Comparison of ENCODE assay signal across 26 mouse cellular contexts in the genomic region with DNA sequence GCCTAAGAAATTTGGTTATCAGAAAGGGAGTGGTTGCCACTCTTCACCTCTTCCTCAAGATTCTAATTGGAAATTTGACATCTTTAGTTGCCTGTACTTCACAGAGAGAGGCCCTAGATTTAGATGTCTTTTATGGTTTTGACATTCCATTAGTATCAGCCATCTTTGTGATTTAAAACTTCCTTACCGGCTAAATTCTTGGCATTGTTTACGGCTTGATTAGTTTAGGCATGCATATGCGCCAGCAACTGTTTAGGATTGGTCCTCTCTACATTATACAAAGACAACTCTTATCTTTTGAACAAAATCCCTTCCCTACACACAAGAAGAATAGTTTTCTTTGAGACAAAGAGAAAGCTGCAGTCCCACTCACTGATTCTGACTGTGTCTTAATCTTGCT.
DNase-seq lines count a peak whose midpoint lies in the region; ATAC-seq and TF ChIP-seq lines count a peak whose summit lies in the region.
"Had no signal": no experiment of that assay in that cellular context is flagged by ENCODE, and none has a peak within 500 bp of the region (broad histone marks: within the 10 kb centered on the region; RNA-seq: fewer than 3 reads in every experiment).

No protein-coding gene starts in this region.

- peaks cover 5% of the 10 kb centered on the region; the same call in 1 of the 2 replicates for H3K9me3 ChIP-seq in kidney, embryonic 16.5 days (ENCODE audit: low read length)
- peaks cover 7% of the 10 kb centered on the region for H3K9me3 ChIP-seq in ES-Bruce4 (replicated peaks; ENCODE audit: control insufficient read depth, insufficient read depth, low read length, poor library complexity, severe bottlenecking)
- H3K9me3 ChIP-seq: heart, embryonic 10.5 days had no signal

- no peaks in the 10 kb centered on the region for H3K27me3 ChIP-seq in kidney, embryonic 16.5 days (ENCODE audit: insufficient read depth, low read length)
- H3K27me3 ChIP-seq in ES-Bruce4 (ENCODE audit: control insufficient read depth, insufficient read depth, low read length, poor library complexity, severe bottlenecking) = no peaks in the 10 kb centered on the region
- H3K27me3 ChIP-seq: embryonic facial prominence, embryonic 12.5 days; embryonic facial prominence, embryonic 15.5 days; heart, embryonic 13.5 days had no signal

- no peak; the same call in 1 of the 2 replicates for ATAC-seq in kidney, embryonic 16.5 days (ENCODE audit: low FRiP score, low TSS enrichment)
- ATAC-seq: forebrain, embryonic 14.5 days; forebrain, postnatal 0 days; hindbrain, postnatal 0 days had no signal

- no peak overlapping the region for H3K4me3 ChIP-seq in gastrocnemius, adult 2 months
- H3K4me3 ChIP-seq in kidney, embryonic 16.5 days (ENCODE audit: low read length) = no peak overlapping the region
- H3K4me3 ChIP-seq in ES-Bruce4 (ENCODE audit: low read depth, low read length) = no peak overlapping the region
- H3K4me3 ChIP-seq: embryonic facial prominence, embryonic 12.5 days; embryonic facial prominence, embryonic 15.5 days; heart, adult 2 months; heart, embryonic 10.5 days; heart, embryonic 13.5 days had no signal

- TF ChIP-seq CTCF in gastrocnemius, adult 2 months (IDR thresholded peaks at IDR 0.05) = no peak
- no peak for TF ChIP-seq CTCF in ES-Bruce4 (IDR thresholded peaks at IDR 0.05; ENCODE audit: low read depth, low read length)

- no peaks in the 10 kb centered on the region for H3K4me1 ChIP-seq in kidney, embryonic 16.5 days (ENCODE audit: insufficient read depth, low read length)
- no peaks in the 10 kb centered on the region for H3K4me1 ChIP-seq in ES-Bruce4 (ENCODE audit: control insufficient read depth, insufficient read depth, low read length)
- H3K4me1 ChIP-seq: embryonic facial prominence, embryonic 12.5 days; embryonic facial prominence, embryonic 15.5 days; heart, embryonic 10.5 days had no signal

- no peak overlapping the region for H3K9ac ChIP-seq in kidney, embryonic 16.5 days (replicated peaks; ENCODE audit: low read length)
- no peak overlapping the region for H3K9ac ChIP-seq in ES-Bruce4 (ENCODE audit: low read depth, poor library complexity, severe bottlenecking)
- H3K9ac ChIP-seq: embryonic facial prominence, embryonic 12.5 days; embryonic facial prominence, embryonic 15.5 days; forebrain, postnatal 0 days; heart, embryonic 13.5 days; hindbrain, embryonic 14.5 days had no signal

- WGBS in kidney, embryonic 16.5 days = 55% methylated on average over 3 of the region's 3 CpGs

- TF ChIP-seq EP300 in ES-Bruce4 (IDR thresholded peaks at IDR 0.05; ENCODE audit: insufficient read depth, low read depth, low read length) = no peak

- no peak overlapping the region for H3K4me2 ChIP-seq in kidney, embryonic 16.5 days (replicated peaks; ENCODE audit: low read depth, low read length)
- H3K4me2 ChIP-seq: embryonic facial prominence, embryonic 12.5 days; embryonic facial prominence, embryonic 15.5 days; heart, embryonic 13.5 days; hindbrain, embryonic 14.5 days had no signal

- peak overlapping the region; percentile 24; the same call in 1 of the 2 replicates for H3K27ac ChIP-seq in gastrocnemius, adult 2 months
- peak overlapping the region; percentile 47; the same call in 1 of the 2 replicates for H3K27ac ChIP-seq in kidney, embryonic 16.5 days (ENCODE audit: low read length)
- 0 out of 2 replicates have a peak overlapping the region, but pooled peaks have one; percentile 36 for H3K27ac ChIP-seq in ES-Bruce4 (ENCODE audit: insufficient read depth, low read length)
- H3K27ac ChIP-seq: embryonic facial prominence, embryonic 12.5 days; embryonic facial prominence, embryonic 15.5 days; heart, adult 2 months; heart, embryonic 10.5 days; heart, embryonic 13.5 days; hindbrain, embryonic 14.5 days; hindbrain, postnatal 0 days had no signal

- DNase-seq in gastrocnemius, adult 2 months = no peak
- no peak for DNase-seq in gastrocnemius, postnatal 14 days
- DNase-seq in kidney, adult 9 months = no peak
- peak; percentile 85 for DNase-seq in R1 (ENCODE audit: low read depth, low spot score)
- DNase-seq in thymus, postnatal 10 days (ENCODE audit: low spot score in 2 of 2) = no peak
- DNase-seq in spleen, postnatal 4 days (ENCODE audit: low spot score in 2 of 2) = no peak
- DNase-seq: adrenal gland, adult 2 months; adrenal gland, postnatal 14 days; cerebellum, adult 11 months; cerebellum, adult 2 months; cerebellum, adult 9-11 months; cerebellum, postnatal 25 days; forebrain, postnatal 0 days; gastrocnemius, postnatal 36 days; heart, adult 2 months; heart, postnatal 14 days; heart, postnatal 4 days had no signal

- 0 out of 2 replicates have a peak, but pooled peaks cover 3% of the 10 kb centered on the region for H3K36me3 ChIP-seq in kidney, embryonic 16.5 days (ENCODE audit: insufficient read depth, low read length)
- H3K36me3 ChIP-seq in ES-Bruce4 (ENCODE audit: control insufficient read depth, insufficient read depth, low read length, poor library complexity, severe bottlenecking) = no peaks in the 10 kb centered on the region
- H3K36me3 ChIP-seq: embryonic facial prominence, embryonic 12.5 days; embryonic facial prominence, embryonic 15.5 days; heart, embryonic 10.5 days; heart, embryonic 13.5 days had no signal

- TF ChIP-seq POLR2A in ES-Bruce4 (IDR thresholded peaks at IDR 0.05; ENCODE audit: insufficient read depth, low read length) = no peak

- intact Hi-C loops in gastrocnemius, adult 2 months (cut with DNase I) = no loop called here
- intact Hi-C loops in gastrocnemius, postnatal 14 days (cut with DNase I; ENCODE audit: low total_unique reads) = no loop called here
